Mouse (Mus musculus): Measurements from ENCODE around the gene Asgr1.
A peak's percentile ranks its signal among the peaks of the same experiment; 100 is the strongest.

Gene Asgr1

DNA sequence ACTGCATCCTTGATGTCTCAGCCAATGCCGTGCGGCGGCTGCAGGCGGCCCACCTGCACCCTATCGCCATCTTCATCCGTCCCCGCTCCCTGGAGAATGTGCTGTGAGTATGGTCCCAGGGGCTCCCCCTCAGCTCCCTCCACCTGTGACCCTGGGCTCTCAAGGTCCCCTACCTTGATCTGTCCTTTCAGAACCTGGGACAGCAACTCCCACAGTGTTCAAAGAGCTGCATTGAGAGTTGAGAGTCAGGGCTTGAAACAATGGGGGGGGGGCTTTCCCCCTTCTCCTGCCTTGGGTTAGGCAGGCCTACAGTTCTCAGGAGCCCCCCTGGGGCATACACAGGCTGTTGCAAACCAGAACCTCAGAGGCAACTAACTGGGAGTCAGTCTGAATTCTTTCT is 10.2 kb upstream of the Asgr1 start:
- TF ChIP-seq NANOG (IDR thresholded peaks at IDR 0.05; ENCODE audit: borderline replicate concordance, low read length) (no peak), POU5F1 (IDR thresholded peaks at IDR 0.05; ENCODE audit: borderline replicate concordance, low read length) (no peak)

DNA sequence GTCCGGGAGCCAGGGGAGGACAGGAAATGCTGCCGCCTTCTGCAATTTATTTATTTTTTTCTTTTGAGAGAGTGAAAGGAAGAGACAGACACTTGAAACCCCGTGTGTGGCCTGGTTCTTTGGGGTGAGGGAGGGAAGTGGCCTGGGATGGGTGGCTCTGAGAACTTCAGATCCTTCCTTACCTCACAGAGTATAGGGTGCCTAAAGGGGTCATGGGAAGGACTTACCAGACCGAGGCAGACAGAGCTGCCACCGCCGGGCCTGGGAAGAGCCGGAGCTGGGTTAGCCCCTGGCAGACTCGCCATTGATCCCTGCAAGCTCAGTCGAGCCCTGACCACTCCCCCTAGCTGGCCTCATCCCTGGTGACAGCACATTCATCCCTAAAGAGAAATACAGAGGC is 8.4 kb upstream of the Asgr1 start:
- Histone ChIP-seq H3K4me3 (replicated peaks; ENCODE audit: low read length) (no peak overlapping the region), H3K36me3 (ENCODE audit: insufficient read depth, low read length) (no peaks in the 10 kb centered on the region), H3K4me1 (replicated peaks; ENCODE audit: low read depth, low read length) (peaks cover 35% of the 10 kb centered on the region)

More for the DNA sequence above, 10.2 kb upstream of the Asgr1 start:
- no peak overlapping the region for H3K4me3 ChIP-seq (replicated peaks; ENCODE audit: low read length)
- H3K9me3 ChIP-seq (ENCODE audit: low read length) = no peaks in the 10 kb centered on the region
- H3K27me3 ChIP-seq (ENCODE audit: insufficient read depth, low read length) = peaks cover 6% of the 10 kb centered on the region; the same call in 1 of the 2 replicates
- H3K36me3 ChIP-seq (ENCODE audit: insufficient read depth, low read length) = no peaks in the 10 kb centered on the region
- peaks cover 48% of the 10 kb centered on the region for H3K4me1 ChIP-seq (replicated peaks; ENCODE audit: low read depth, low read length)

DNA sequence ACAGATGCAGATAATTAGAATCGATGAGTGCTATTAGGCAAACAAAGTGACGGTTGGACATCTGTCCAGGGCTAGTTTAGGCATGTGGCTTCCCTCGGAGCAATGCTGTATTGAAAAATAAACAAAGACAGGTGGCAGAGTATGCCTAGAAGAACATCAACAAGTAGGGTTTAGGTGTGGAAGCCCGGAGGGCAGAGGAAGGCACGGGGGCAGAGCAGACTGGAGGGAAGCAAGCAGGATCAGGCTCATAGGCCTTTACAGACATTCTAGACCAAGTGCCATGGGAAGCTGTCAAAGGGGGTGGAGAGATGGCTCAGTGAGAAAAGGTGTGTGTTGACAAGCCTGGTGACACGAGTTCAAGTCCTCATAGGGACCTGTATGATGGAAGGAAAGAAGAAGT is 4.5 kb upstream of the Asgr1 start:
- H3K4me1 ChIP-seq (replicated peaks; ENCODE audit: low read depth, low read length) = peaks cover 6% of the 10 kb centered on the region; the same call in 1 of the 2 replicates
- H3K36me3 ChIP-seq (ENCODE audit: insufficient read depth, low read length) = no peaks in the 10 kb centered on the region
- no peak overlapping the region for H3K4me3 ChIP-seq (replicated peaks; ENCODE audit: low read length)
- no peak for TF ChIP-seq CTCF (conservative IDR thresholded peaks at IDR 0.05; ENCODE audit: low read length)
- TF ChIP-seq POU5F1 (IDR thresholded peaks at IDR 0.05; ENCODE audit: borderline replicate concordance, low read length) = no peak
- no peak for TF ChIP-seq NANOG (IDR thresholded peaks at IDR 0.05; ENCODE audit: borderline replicate concordance, low read length)
- no peaks in the 10 kb centered on the region for H3K9me3 ChIP-seq (ENCODE audit: low read length)
- peaks cover 8% of the 10 kb centered on the region for H3K27me3 ChIP-seq (ENCODE audit: insufficient read depth, low read length)

More for the DNA sequence above, 8.4 kb upstream of the Asgr1 start:
- no peak for TF ChIP-seq NANOG (IDR thresholded peaks at IDR 0.05; ENCODE audit: borderline replicate concordance, low read length)
- no peak for TF ChIP-seq POU5F1 (IDR thresholded peaks at IDR 0.05; ENCODE audit: borderline replicate concordance, low read length)
- no peak for TF ChIP-seq CTCF (conservative IDR thresholded peaks at IDR 0.05; ENCODE audit: low read length)
- H3K9me3 ChIP-seq (ENCODE audit: low read length) = no peaks in the 10 kb centered on the region
- peaks cover 6% of the 10 kb centered on the region; the same call in 1 of the 2 replicates for H3K27me3 ChIP-seq (ENCODE audit: insufficient read depth, low read length)

DNA sequence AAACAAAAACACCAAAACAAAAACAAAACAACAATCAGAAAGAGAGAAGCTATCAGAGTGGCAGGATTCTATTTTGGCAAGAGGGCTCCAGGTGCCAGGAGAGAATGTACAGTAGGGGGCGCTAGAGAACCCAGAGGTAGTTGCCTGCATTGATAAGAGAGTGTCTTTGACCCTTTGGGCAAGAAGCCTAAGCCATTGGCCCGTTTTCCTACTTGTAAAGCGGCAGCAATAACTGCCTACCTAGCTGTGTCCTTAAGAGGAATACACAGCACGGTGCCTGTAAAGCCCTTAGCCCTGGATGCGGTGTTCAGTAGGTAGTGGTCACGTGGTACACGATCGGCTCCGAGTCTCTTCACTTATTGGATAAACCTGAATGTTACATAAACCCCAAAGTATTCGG is 4.1 kb upstream of the Asgr1 start:
- H3K27me3 ChIP-seq (ENCODE audit: insufficient read depth, low read length) = peaks cover 12% of the 10 kb centered on the region
- no peak for TF ChIP-seq POU5F1 (IDR thresholded peaks at IDR 0.05; ENCODE audit: borderline replicate concordance, low read length)
- TF ChIP-seq NANOG (IDR thresholded peaks at IDR 0.05; ENCODE audit: borderline replicate concordance, low read length) = no peak
- peak; percentile 85 for TF ChIP-seq CTCF (conservative IDR thresholded peaks at IDR 0.05; ENCODE audit: low read length)
- H3K9me3 ChIP-seq (ENCODE audit: low read length) = no peaks in the 10 kb centered on the region
- no peak overlapping the region for H3K4me3 ChIP-seq (replicated peaks; ENCODE audit: low read length)
- no peaks in the 10 kb centered on the region for H3K36me3 ChIP-seq (ENCODE audit: insufficient read depth, low read length)
- H3K4me1 ChIP-seq (replicated peaks; ENCODE audit: low read depth, low read length) = peaks cover 6% of the 10 kb centered on the region; the same call in 1 of the 2 replicates

DNA sequence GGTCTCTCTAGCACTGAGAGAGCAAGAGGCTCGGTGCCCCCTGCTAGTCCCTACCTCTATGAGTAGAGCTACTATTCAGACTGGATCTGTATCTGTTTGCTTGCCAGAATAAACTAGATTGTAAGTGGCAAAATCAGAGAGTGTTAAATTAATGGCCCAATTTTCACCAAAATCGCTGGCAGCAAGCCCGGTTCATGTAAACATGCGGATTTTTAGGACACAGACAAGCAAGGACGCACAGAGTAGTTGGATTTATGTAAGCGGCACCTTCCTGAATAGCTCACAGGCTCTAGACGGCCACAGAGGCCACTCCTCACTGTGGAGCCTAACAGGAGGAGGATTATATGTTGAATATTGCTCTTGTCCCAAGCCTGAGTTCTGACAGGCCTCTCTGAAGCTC is 729 bp upstream of the Asgr1 start:
- no peaks in the 10 kb centered on the region for H3K36me3 ChIP-seq (ENCODE audit: insufficient read depth, low read length)
- H3K27me3 ChIP-seq (ENCODE audit: insufficient read depth, low read length) = peaks cover 24% of the 10 kb centered on the region
- TF ChIP-seq CTCF (conservative IDR thresholded peaks at IDR 0.05; ENCODE audit: low read length) (no peak), NANOG (IDR thresholded peaks at IDR 0.05; ENCODE audit: borderline replicate concordance, low read length) (no peak), POU5F1 (IDR thresholded peaks at IDR 0.05; ENCODE audit: borderline replicate concordance, low read length) (no peak)
- H3K4me3 ChIP-seq (replicated peaks; ENCODE audit: low read length) = no peak overlapping the region
- H3K4me1 ChIP-seq (replicated peaks; ENCODE audit: low read depth, low read length) = peaks cover 9% of the 10 kb centered on the region; the same call in 1 of the 2 replicates
- H3K9me3 ChIP-seq (ENCODE audit: low read length) = no peaks in the 10 kb centered on the region

DNA sequence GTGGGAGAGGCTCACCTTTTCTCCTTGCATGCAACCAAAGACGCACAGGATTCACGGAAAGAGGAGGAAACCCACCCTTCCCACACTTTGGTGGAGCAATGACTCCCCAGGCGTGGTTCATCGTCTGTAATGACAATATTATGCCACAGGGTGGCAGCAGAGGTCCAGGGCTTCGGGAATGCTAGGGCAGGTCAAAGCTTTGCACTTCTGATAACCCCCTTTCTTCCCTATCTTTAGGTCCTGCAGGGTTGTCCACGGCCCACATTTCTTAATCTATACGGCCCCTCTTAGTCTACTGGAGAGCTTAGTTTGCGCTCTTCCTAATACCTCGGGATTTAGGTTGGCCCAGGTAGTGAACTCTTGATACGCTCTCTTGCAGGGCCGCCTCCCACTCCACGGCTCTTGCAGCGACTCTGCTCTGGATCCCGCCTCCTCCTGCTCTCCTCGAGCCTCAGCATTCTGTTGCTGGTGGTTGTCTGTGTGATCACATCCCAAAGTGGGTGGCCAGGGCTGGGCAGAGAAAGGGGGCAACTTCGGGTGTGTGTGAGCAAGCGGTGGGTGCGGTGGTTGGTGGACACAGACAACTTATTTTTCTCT is 1.8 kb downstream of the Asgr1 start:
- Histone ChIP-seq H3K4me1 (replicated peaks; ENCODE audit: low read depth, low read length) (peaks cover 16% of the 10 kb centered on the region), H3K36me3 (ENCODE audit: insufficient read depth, low read length) (no peaks in the 10 kb centered on the region), H3K27me3 (ENCODE audit: insufficient read depth, low read length) (peaks cover 24% of the 10 kb centered on the region), H3K4me3 (replicated peaks; ENCODE audit: low read length) (peak overlapping the region; percentile 49), H3K9me3 (ENCODE audit: low read length) (no peaks in the 10 kb centered on the region)
- TF ChIP-seq CTCF (conservative IDR thresholded peaks at IDR 0.05; ENCODE audit: low read length) (peak; percentile 86), NANOG (IDR thresholded peaks at IDR 0.05; ENCODE audit: borderline replicate concordance, low read length) (no peak), POU5F1 (IDR thresholded peaks at IDR 0.05; ENCODE audit: borderline replicate concordance, low read length) (no peak)

DNA sequence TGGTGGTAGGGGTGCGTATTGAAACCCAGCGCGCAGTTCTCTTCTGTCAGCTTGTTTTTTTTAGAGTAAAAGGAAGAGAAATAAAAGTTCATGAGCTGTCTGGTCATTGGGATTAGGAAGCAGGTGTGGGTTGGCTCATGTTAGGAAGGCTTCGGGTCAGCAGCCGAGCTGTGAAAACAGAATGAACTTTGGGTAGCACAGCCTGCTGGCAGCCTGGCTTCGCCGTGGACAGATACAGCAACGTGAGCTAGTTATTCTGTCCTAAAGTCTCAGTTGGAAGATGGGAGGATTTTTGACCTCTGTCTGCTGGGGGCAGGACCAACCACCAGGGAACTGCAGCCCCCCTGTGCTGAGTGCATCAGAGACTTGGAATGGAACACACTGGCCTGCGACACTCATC is 3.9 kb downstream of the Asgr1 start:
- Histone ChIP-seq H3K4me3 (replicated peaks; ENCODE audit: low read length) (no peak overlapping the region), H3K27me3 (ENCODE audit: insufficient read depth, low read length) (peaks cover 24% of the 10 kb centered on the region), H3K4me1 (replicated peaks; ENCODE audit: low read depth, low read length) (peaks cover 16% of the 10 kb centered on the region), H3K36me3 (ENCODE audit: insufficient read depth, low read length) (no peaks in the 10 kb centered on the region), H3K9me3 (ENCODE audit: low read length) (no peaks in the 10 kb centered on the region)
- TF ChIP-seq NANOG (IDR thresholded peaks at IDR 0.05; ENCODE audit: borderline replicate concordance, low read length) (no peak), POU5F1 (IDR thresholded peaks at IDR 0.05; ENCODE audit: borderline replicate concordance, low read length) (no peak), CTCF (conservative IDR thresholded peaks at IDR 0.05; ENCODE audit: low read length) (no peak)

DNA sequence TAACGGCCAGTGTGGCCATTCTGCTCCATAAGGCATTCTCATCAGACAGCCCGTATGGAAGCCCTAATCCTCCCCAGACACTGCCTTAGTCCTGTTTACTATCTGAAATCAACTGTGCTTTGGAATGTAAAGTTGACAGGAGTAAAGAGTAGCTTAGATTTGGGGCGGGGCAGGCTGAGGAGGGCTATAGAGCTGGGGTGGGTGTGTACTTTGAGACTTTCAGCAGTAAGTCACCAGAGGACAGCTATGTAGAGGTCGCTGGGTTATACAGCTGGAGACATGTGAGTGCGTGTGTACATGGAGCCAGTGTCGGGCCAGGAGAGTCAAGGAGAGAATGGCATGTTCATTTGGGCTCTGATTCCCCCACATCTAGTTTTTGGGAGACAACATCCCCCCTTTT is 6.0 kb downstream of the Asgr1 start:
- H3K4me3 ChIP-seq (replicated peaks; ENCODE audit: low read length) = no peak overlapping the region
- peaks cover 10% of the 10 kb centered on the region for H3K27me3 ChIP-seq (ENCODE audit: insufficient read depth, low read length)
- no peak for TF ChIP-seq NANOG (IDR thresholded peaks at IDR 0.05; ENCODE audit: borderline replicate concordance, low read length)
- H3K4me1 ChIP-seq (replicated peaks; ENCODE audit: low read depth, low read length) = peaks cover 16% of the 10 kb centered on the region
- no peaks in the 10 kb centered on the region for H3K36me3 ChIP-seq (ENCODE audit: insufficient read depth, low read length)
- no peaks in the 10 kb centered on the region for H3K9me3 ChIP-seq (ENCODE audit: low read length)

DNA sequence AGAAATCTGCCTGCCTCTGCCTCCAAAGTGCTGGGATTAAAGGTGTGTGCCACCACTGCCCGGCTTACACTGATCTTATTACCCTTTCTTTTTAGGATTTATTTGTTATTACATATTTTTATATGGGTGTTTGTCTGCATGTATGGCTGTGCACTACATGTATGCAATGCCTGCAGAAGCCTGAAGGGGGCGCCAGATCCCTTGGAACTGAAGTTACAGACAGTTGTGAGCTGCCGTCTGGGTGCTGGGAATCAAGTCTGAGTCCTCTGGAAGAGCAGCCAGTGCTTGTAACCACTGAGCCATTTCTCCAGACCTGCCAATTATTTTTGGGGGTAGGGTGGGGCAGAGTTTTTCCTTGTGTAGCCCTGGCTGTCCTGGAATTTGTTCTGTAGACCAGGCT is 9.2 kb downstream of the Asgr1 start:
- no peaks in the 10 kb centered on the region for H3K36me3 ChIP-seq (ENCODE audit: insufficient read depth, low read length)

More for the DNA sequence above, 9.2 kb downstream of the Asgr1 start:
- Histone ChIP-seq H3K27me3 (ENCODE audit: insufficient read depth, low read length) (no peaks in the 10 kb centered on the region), H3K4me3 (replicated peaks; ENCODE audit: low read length) (no peak overlapping the region), H3K4me1 (replicated peaks; ENCODE audit: low read depth, low read length) (peaks cover 7% of the 10 kb centered on the region), H3K9me3 (ENCODE audit: low read length) (no peaks in the 10 kb centered on the region)
- TF ChIP-seq NANOG (IDR thresholded peaks at IDR 0.05; ENCODE audit: borderline replicate concordance, low read length) = no peak
- TF ChIP-seq POU5F1 (IDR thresholded peaks at IDR 0.05; ENCODE audit: borderline replicate concordance, low read length) = no peak
- TF ChIP-seq CTCF (conservative IDR thresholded peaks at IDR 0.05; ENCODE audit: low read length) = peak; percentile 62
